Mouse (Mus musculus) layer of hippocampus, postnatal 10 days (tissue): Measurements from ENCODE around the gene Pip4k2a. TPM values are rescaled to one million over a fixed set of nuclear protein-coding genes. Genes with fewer than 3 reads are reported as not detected.

ENCODE experiments used
- DNase-seq, 2 experiments: peaks; one replicate each; pipeline ENCODE4 v3.0.0; 2021; ENCODE audit warnings: low spot score in 2 of 2
- total RNA-seq, 2 experiments: library from RNA; stranded (reverse); gene quantifications; 2 replicates each; pipeline ENCODE4 v1.2.3; 2021

Pip4k2a gene
- total RNA-seq, 2 experiments from 2014 or later: 27.1 to 29.8 TPM

DNA sequence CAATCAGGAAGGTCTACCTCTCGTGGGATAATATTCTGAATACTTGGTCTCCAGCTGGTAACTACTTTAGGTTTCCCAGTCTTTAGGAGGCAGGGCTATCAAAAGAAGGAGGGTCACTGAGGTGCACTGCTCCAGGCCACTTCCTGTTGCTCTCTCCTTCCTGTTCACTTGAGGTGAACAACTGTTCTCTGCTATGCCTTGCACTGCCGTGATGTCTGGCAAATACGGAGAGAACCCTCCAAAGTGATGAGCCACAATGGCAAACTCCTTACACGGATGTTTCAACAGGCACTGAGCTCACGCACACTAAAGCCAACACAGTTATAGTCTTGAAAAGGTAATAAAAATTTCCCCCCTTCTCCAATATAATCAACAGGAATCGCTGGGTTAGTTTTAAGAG, 15.3 kb downstream of the Pip4k2a start:
- DNase-seq: no peak

DNA sequence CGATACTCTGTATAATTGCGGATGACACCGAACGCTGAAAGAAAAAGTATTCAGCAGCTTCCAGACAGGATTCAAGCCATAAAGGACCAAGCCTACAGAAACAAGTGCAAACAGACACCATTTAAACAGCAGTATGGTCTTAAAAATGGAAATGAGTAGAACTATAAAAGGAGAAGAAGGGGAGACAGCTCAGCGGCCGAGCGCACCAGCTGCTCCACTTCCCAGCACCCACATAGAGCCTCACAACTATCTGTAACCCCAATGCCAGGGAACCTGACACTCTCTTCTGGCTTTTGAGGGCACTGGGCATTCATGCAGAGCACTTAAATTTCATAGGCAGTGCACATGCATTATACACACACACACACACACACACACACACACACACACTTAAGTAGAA, 18.3 kb downstream of the Pip4k2a start:
- no peak for DNase-seq

DNA sequence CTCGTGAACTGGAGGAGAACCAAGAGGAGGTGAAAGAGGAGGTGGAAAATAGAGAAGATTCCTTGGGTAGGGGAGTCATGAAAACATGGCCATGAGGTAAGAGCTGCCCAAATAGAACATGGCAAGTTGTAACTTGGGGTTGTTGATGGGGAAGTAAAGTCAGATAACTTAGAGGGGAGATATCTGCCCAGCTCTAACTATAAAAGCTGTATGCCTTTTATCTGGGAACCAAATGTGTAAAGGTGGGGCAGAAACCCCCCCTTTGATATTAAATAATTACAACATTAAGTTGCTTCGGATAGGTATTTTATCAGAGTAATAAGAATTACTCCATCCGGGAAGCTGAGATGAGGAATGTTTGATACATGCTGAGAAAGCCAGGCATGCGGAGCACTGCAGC, 18.9 kb downstream of the Pip4k2a start:
- DNase-seq: no peak

DNA sequence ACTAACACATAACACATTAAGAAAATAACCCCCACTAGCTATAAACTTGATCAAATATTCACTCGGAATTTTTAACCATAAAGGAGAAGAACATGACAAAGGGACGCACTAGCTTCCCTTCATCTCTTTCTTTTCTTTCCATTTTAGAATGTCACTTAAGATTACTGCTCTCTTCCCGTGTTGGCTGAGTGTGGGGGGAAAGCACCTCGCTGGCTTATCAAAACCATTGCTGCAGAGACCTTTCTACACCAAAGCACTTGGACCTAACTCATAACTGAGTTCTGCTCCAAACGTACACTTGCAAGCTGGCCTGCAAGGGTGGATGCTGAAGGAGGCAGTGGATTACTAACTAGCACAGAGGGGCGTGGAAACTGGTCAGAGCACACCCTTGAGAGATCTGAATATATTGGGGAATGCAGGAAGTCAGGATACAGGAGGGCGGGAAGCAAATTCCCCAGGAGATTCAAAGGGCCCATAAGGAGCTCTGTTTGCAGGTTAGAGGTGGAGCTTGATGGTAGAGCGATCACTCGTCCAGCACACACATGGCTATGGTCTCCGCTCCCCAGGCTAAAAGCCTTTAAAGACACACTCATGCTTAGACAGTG, 20.6 kb downstream of the Pip4k2a start:
- DNase-seq: no peak

DNA sequence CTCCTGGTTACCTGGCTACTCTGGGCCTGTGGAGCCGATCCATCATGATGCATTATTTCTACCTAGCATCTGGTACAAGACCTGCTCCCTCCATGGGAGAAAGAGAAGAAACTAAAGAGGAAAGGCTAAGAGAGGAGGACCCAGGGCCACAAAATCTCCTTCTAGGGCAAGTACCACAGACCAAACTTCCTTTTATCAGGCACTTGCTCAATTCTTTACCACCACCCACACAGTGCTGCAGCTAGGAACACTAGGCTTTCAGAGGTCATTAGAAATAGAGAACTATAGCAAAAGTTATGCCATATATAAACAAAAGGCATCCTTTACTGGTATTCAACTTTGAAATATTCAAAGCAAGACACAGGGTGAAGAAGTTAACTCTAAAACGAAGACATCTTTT, 21.8 kb downstream of the Pip4k2a start:
- DNase-seq: no peak

DNA sequence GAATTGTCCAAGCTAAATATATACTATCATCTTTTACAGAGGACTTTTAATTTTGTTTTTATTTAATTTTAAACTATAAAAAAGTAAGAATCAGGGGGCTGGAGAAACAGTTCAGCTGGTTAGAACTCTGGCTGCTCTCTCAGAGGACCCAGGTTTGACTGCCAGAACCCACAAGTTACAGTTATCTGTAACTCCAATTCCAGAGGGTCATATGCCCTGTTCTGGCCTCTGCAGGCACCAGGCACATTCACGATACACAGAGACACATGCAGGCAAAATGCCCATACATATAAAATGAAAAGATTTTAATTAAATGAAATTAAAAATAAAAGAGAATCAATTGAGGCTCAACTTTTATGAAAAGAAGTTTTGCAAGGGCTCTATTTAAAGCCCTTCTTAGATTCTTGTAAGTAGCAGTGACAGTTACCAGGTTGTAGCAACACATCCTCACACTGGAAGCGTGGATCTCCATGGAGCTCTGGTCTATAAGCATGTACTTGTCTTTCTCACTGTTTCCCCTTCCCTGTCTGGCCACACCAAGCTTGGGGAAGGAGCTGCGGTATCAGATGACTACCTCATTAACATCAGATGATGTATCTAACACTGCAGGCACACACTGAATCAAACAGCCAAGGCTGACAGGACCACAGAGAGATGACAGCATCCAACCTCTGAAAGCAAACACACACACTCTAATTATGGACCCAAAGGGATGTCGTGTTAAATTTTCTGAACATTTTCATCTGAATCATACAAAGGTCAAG, 22.9 kb downstream of the Pip4k2a start:
- no peak for DNase-seq

DNA sequence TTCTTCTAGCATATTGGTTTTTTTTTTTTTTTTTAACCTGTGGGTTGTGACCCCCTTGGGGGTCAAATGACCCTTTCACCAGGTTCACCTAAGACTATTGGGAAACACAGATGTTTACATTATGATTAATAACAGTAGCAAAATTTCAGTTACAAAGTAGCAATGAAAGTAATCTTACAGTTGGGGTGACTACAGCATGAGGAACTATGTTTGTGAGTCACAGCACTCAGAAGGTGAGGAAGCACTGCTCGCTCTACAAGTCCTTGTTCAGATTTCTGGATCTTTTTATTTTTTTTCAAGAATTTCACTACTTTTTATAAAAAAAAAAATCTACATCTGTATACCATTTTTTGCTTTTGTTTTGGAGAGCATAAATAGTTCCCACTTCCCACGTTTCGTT, 26.4 kb downstream of the Pip4k2a start:
- no peak for DNase-seq

DNA sequence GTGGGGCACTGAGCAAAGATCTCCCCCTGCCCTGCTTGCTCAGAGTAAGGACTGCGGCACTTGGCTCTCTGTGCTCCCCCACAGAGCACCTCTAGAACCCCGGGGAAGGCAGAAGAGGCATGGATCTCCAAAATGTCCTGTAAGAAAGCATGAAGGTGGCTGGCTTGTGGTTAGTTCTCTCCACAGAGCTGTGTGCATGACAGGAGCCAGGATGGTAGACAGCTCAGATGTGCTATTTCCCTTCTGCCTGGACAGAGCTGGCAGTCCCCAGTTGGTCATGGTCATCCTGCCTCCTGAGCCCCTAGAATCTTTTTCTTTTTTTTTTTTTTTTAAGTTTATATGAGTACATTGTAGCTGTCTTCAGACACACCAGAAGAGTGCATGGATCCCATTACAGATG, 27.5 kb downstream of the Pip4k2a start:
- DNase-seq: no peak

DNA sequence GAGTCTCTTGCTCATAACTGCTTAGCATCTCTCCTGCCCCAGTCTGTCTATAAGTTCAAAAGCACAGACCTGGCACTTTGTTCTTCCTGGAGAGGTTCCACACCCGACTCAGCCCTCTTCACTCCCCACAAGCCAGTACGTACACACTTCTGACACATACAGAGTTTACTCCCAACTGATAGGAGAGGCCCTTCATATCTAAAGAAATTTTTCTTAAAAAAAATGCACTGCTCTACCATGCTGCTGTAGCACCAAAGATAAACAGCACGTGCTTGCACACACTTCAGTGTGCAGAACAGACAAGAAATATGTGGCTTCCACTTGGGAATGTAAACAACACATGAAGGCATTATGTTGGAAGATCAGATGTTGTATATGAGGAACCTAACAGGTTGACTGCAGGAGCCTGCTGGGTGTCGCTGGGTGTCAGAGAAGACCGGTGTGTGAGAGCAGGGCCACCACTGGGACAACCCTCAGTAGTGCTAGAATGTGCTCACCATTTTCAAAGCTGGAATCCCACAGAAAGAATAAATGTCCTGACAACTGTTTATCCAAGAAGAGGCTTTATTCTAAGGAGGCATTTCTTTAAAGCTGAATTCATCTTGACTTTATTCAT, 28.8 kb downstream of the Pip4k2a start:
- DNase-seq: no peak

DNA sequence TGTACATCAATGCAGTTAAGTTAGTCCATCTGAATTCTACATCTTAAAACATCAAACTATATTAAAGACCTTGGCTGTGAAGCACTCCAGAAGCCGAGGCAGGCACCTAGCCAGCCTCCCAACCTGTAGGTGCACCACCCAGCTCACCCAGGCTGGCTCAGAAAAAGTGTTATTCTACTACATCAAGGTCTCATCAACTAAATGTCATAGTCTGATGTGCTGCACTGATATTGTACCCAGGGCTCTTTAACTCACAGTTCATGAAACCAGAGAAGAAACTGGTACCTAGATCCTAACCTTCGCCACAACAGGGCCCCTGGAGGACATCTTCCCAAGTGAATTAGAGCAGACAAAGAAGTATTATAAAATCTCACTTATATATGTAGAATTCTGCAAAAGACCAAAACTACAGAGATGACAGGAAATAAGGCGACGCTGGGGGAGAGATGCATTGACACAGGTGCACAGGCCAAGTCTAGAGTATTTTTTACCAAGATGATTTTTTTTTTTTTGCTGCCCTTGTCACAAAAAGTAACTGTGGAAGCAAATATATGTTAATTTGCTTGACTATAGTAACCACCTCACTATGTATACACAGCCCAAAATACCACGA, 30.4 kb downstream of the Pip4k2a start:
- no peak for DNase-seq

DNA sequence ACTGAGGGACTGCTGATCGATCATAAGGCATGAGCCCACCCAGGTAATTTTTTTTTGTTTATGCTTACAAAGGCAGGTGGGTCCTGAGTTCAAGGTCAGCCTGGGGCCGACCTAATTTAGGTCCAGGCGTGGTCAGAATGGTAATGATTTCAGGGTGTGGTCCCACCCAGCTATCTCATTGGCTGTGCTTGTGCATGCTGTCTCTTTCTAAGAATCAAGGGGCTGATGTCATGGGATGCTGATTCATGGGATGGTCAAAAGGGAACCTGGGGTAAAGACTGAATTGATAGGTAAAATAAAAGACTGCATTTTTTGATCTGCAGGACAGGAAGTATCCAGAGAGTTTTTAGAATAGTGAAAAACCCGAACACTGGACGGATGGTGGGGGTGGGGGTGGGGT, 31.4 kb downstream of the Pip4k2a start:
- no peak for DNase-seq

DNA sequence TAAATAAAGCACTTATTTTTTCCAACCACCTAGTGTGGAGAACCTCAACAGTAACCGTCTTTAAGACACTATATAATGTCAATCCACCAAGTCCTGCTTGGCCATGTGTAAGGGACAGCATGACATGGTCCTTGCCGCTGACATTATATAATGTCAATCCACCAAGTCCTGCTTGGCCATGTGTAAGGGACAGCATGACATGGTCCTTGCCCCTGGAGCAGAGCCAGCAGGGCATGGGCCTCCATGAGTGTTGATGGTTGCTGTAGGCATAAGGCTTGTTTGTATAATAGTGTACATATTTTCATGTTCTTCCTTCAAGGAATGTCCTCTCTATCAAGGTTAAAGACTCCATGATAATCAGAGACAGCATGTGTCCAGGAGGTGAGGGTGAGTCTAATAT, 32.0 kb downstream of the Pip4k2a start:
- DNase-seq: no peak

DNA sequence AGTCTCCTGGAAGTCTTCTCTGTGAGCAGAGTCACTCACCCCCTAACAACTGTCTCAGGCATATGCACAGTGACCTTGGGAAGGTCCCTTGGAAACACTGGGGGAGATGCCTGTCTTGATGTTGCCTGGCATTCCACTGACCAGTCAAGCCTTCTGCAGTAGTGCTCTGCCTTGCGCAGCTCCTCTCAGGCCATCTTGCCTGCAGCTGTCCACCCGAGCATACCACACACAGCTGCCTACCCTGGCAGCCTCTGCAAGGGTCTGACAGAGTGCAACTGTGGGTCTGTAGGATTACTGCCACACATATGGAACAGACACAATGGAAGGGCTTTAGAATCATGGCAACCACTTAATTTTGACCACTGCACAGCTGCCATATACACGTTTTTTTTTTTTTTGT, 32.8 kb downstream of the Pip4k2a start:
- no peak for DNase-seq

DNA sequence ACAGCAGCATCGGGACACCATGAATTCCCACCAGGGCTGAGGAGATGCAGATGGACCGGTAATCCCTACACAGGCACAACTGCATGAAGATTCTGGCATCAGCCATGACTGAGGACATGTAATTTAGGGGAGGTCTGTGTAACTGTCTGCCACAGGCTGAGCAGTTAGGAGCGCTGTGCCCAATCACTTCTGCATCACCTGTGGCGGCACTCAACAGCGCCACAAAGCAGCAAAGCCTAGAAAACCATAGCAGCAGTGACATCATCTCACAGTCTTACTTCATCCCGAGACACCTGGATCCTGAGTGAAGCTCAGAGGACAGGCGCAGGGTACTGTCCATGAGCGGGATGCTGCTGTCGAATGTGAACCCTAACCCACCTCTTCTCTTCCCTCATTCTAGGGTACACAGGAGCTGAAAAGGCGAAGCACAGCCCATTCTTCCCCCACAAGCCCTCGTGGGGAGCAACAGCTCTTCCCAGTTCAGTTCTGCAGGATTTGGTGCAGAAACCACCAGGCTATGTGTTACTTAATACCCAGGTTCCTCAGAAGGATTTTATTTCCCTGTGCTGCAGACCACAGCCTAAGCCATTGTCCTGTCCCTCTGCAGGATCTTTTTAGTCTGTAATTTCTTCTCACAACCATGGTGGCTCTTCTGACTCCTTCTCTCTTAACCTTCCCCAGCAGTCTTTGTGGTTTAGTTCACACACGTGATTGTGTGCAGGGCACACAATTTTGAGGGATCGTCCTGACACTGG, 34.5 kb downstream of the Pip4k2a start:
- no peak for DNase-seq

DNA sequence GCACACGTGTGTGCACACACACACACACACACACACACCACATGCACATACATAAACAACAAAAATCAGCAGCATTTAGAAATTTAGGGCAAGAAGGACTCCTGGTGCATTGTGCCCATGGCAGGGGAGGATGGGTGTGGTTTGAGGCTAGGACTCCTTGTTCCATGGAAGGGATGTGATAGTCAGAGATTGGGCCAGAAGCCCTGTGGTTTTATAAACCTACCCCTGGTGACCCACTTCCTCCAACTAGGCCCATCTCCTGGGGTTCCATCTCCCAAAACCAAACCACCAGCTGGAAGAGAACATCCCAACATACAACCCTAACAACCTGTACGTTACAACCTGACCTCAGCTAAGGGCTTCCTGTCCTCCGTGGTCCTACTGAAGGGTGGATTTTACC, 35.4 kb downstream of the Pip4k2a start:
- DNase-seq: no peak

DNA sequence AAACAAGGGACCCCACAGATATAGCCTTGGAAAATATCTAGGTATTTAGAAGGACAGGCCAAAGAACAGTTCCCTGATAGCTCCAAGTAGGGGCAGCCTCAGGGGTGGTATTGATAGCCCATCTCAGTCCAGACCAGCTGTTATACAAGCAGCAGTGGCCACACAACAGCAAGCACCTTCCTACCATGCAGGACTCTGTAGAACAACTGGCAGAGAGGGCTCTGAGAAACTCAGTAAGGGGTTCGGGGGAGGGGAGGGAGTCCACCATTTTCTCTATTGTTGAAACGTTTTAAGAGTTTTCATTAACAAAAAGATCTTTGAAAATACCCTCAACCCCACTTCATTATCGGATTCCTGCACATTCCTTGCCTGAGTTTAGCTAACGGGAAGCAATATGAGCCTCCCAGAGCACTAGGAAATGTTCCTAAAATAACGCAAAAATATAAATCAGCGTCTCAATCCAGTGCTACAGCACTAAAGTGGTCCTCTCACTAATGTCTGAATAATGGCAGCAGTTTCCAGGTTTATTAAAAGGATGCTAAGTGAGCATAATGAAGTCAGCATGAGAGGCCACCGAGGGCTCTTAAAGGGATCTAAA, 37.5 kb downstream of the Pip4k2a start:
- no peak for DNase-seq

DNA sequence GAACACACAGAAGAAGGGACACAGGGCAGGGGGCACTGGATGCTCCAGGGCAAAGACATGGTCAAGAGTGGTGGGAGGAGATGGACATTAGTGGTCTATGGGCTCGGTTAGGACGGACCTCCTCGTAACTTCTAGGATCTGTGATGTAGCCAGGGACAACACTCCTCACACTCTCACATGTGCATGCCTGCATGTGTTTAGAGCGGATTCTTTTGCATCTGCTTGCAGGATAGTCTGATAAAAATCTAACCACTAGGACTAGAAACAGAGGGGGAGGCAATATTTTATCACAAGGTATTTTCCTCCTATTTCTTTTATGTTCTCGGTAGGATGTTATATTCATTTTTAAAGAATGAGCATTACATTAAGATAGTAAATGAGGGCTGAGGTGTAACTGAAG, 38.4 kb downstream of the Pip4k2a start:
- DNase-seq: no peak

DNA sequence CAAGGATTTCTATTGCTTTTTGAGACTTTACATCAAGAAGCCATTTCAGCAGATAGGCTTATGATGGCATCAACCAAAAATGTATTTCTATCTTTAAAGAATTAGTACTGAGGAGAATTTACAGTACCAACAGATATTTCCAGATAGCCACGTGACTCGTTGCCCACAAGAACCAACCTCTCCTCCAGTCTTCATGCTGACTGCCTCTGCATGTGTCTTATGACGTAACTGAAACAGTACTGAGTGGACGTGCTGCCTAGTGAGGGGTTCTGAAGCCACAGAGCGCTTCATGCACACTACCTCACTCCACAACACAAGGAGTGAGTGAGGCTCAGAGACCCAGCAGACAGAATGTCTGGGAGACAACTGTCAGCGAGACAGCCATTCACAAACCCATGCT, 38.9 kb downstream of the Pip4k2a start:
- no peak for DNase-seq

DNA sequence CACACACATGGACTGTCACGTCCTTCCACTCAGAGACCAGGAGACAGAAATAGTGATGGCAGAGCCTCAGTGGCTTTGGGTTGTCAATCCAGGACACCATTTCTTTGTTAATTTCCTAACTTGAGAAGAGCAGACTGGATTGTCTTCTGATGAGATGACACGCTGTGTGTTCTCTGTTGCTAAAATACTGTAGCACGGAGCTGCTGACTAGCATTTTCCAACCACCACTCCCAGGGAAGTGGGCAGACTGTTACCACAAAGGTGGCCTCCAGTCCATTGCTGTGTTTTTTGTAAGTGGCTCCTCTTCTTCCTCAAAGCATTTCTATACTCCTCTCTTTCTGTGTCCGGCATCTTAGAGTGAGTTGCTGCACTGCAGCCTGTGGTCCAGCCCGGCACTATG, 39.4 kb downstream of the Pip4k2a start:
- no peak for DNase-seq

DNA sequence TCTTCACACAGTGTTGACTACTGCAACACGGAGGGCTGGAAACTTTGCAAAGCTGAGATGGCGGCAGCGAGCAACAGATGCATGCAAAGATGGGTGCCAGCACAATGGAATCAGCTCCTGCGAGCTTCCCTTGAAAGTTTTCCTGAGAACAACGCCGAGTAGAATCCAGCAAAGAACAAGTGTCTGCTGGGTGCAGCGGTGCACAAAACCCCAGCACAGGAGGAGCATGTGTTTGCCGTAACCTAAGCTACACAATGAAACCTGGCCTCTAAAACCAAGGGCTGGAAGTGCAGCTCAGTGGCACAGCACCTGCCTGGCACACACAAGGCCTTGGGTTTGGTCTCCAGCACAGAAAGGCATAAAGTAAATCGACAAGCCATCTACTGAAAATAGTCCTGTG, 39.9 kb downstream of the Pip4k2a start:
- no peak for DNase-seq

DNA sequence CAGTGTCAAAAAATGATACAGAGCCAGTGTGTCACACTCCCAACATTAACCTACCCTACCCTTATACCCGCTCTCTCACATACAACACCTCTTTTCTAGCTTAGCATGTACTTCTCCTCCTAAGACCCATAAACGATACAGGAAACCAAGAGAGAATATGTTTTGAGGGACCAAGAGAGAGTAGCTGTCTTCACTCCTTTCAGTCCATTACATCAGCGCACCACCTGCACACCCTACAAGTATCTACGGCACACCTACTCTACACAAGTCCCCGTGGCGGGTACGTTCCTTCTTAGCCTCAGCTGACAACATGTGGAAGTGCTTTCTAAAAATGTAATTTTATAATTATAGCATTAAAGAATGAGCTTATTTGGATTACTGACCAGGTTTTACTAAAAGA, 40.5 kb downstream of the Pip4k2a start:
- no peak for DNase-seq
